Mouse (Mus musculus) erythroblast, embryonic 14.5 days (primary cell): ENCODE results near the gene Kat6b.

Experiments used
- GATA1 ChIP-seq: IDR thresholded peaks from 2 replicates; pipeline ENCODE4 v1.6.1; 2012; ENCODE audit warnings: low read length, inconsistent platforms, mixed read lengths
- TAL1 ChIP-seq: IDR thresholded peaks from 3 replicates; pipeline ENCODE4 v1.6.1; 2012; ENCODE audit warnings: low read length, inconsistent platforms, mixed read lengths

GRCm38 (mm10) chr14:21561396-21562065, 80.3 kb downstream of the Kat6b start:
- TF ChIP-seq TAL1 (peak; percentile 50; the same call in 2 of the 3 replicates), GATA1 (peak; percentile 56)
